Mouse (Mus musculus) midbrain, embryonic 12.5 days (tissue): ENCODE measurements around the gene Hmgn2. TPM values are rescaled to one million over a fixed set of nuclear protein-coding genes. Genes with fewer than 3 reads are reported as not detected.
"Not testable (repeated sequence)": the region's sequence is repeated elsewhere in the genome, so short reads cannot be mapped to it uniquely, and the experiment has no call there.

Experiments
- ATAC-seq: fragments of 200-750 bp; cut with Nextera tagmentation; 2 replicates; pipeline ENCODE4 v1.8.0; 2017; ENCODE audit warnings: low read depth, moderate TSS enrichment, moderate library complexity; ENCODE audit not compliant: low FRiP score
- H3K27ac ChIP-seq: fragments of 300-500 bp; sonication (generic); replicated peaks from 2 replicates; pipeline ENCODE4 v1.5.1; 2016; ENCODE audit warnings: mild to moderate bottlenecking
- H3K27me3 ChIP-seq: fragments of 300-500 bp; sonication (generic); 2 replicates; pipeline ENCODE4 v1.6.1; 2016; ENCODE audit warnings: mild to moderate bottlenecking
- H3K36me3 ChIP-seq: fragments of 300-500 bp; sonication (generic); 2 replicates; pipeline ENCODE4 v1.6.1; 2016
- H3K4me1 ChIP-seq: fragments of 300-500 bp; sonication (generic); 2 replicates; pipeline ENCODE4 v1.6.1; 2016
- H3K4me2 ChIP-seq: fragments of 300-500 bp; sonication (generic); replicated peaks from 2 replicates; pipeline ENCODE4 v1.6.1; 2016; ENCODE audit warnings: mild to moderate bottlenecking, moderate library complexity
- H3K4me3 ChIP-seq: fragments of 300-500 bp; sonication (generic); 2 replicates; pipeline ENCODE4 v1.5.1; 2016; ENCODE audit warnings: mild to moderate bottlenecking
- H3K9ac ChIP-seq: fragments of 300-500 bp; sonication (generic); replicated peaks from 2 replicates; pipeline ENCODE4 v1.6.1; 2016; ENCODE audit warnings: mild to moderate bottlenecking, moderate library complexity
- H3K9me3 ChIP-seq: fragments of 300-500 bp; sonication (generic); 2 replicates; pipeline ENCODE4 v1.6.1; 2016; ENCODE audit warnings: mild to moderate bottlenecking
- WGBS: fragments of 180-500 bp; shearing (Covaris S2); methylation state at CpG from one replicate; pipeline ENCODE4 v1.1.7; 2016; 5-methylcytosine and 5-hydroxymethylcytosine counted together
- polyA plus RNA-seq: library from polyadenylated mRNA; unstranded; fragments of >200 nt; fragmentation: Nextera tagmentation; extraction: Ambion mirVana; gene quantifications from 2 replicates; pipeline ENCODE4 v1.2.1, GENCODE M21; 2016

The Hmgn2 gene
- polyA plus RNA-seq, 1 experiment from 2014 or later, result 3,059 TPM

GRCm38 (mm10) chr4:133941576-133941975 lies 26.9 kb downstream of the Hmgn2 start:
- WGBS, result 62% methylated on average over 3 of the region's 3 CpGs
- no peak for ATAC-seq
- H3K9me3 ChIP-seq, result 0 out of 2 replicates have a peak, but pooled peaks cover 2% of the 10 kb centered on the region
- no peaks in the 10 kb centered on the region for H3K36me3 ChIP-seq
- H3K4me2 ChIP-seq, result no peak overlapping the region
- H3K27ac ChIP-seq, result no peak overlapping the region
- no peaks in the 10 kb centered on the region for H3K4me1 ChIP-seq
- H3K4me3 ChIP-seq, result no peak overlapping the region
- no peaks in the 10 kb centered on the region for H3K27me3 ChIP-seq
- H3K9ac ChIP-seq, result no peak overlapping the region

- 86% methylated on average over 13 of the region's 13 CpGs for WGBS
- H3K4me1 ChIP-seq, result no peaks in the 10 kb centered on the region
- ATAC-seq, result no peak
- no peak overlapping the region for H3K4me2 ChIP-seq
- H3K9ac ChIP-seq, result no peak overlapping the region
- no peaks in the 10 kb centered on the region for H3K27me3 ChIP-seq
- no peaks in the 10 kb centered on the region for H3K36me3 ChIP-seq
- H3K4me3 ChIP-seq, result no peak overlapping the region
- H3K27ac ChIP-seq, result no peak overlapping the region
- H3K9me3 ChIP-seq, result 0 out of 2 replicates have a peak, but pooled peaks cover 2% of the 10 kb centered on the region
Observed at GRCm38 (mm10) chr4:133940386-133941260, 27.8 kb downstream of the Hmgn2 start.

- no peaks in the 10 kb centered on the region for H3K4me1 ChIP-seq
- no peaks in the 10 kb centered on the region for H3K27me3 ChIP-seq
- no peaks in the 10 kb centered on the region for H3K9me3 ChIP-seq
- H3K36me3 ChIP-seq, result no peaks in the 10 kb centered on the region
- no peak overlapping the region for H3K4me2 ChIP-seq
- no peak for ATAC-seq
- no peak overlapping the region for H3K9ac ChIP-seq
- 71% methylated on average over 2 of the region's 2 CpGs for WGBS
- no peak overlapping the region for H3K27ac ChIP-seq
- no peak overlapping the region for H3K4me3 ChIP-seq
Observed at GRCm38 (mm10) chr4:133938077-133938476, 30.4 kb downstream of the Hmgn2 start.

- H3K36me3 ChIP-seq, result no peaks in the 10 kb centered on the region
- 81% methylated on average over 3 of the region's 3 CpGs for whole genome bisulfite sequencing
- H3K4me2 ChIP-seq, result no peak overlapping the region
- H3K9me3 ChIP-seq, result no peaks in the 10 kb centered on the region
- H3K4me3 ChIP-seq, result no peak overlapping the region
- no peak overlapping the region for H3K27ac ChIP-seq
- ATAC-seq, result no peak
- H3K4me1 ChIP-seq, result no peaks in the 10 kb centered on the region
- H3K27me3 ChIP-seq, result no peaks in the 10 kb centered on the region
- no peak overlapping the region for H3K9ac ChIP-seq
Observed at GRCm38 (mm10) chr4:133931785-133932184, 36.7 kb downstream of the Hmgn2 start.

- ATAC-seq, result no peak
- Histone ChIP-seq H3K27ac (no peak overlapping the region), H3K4me3 (no peak overlapping the region), H3K9ac (no peak overlapping the region), H3K27me3 (no peaks in the 10 kb centered on the region), H3K4me1 (no peaks in the 10 kb centered on the region), H3K9me3 (no peaks in the 10 kb centered on the region), H3K36me3 (no peaks in the 10 kb centered on the region), H3K4me2 (no peak overlapping the region)
- WGBS, result 17% methylated on average over 10 of the region's 10 CpGs
Observed at GRCm38 (mm10) chr4:133931349-133931748, 37.1 kb downstream of the Hmgn2 start.

- Histone ChIP-seq H3K36me3 (no peaks in the 10 kb centered on the region), H3K9ac (no peak overlapping the region), H3K27me3 (no peaks in the 10 kb centered on the region), H3K4me3 (no peak overlapping the region), H3K4me2 (no peak overlapping the region), H3K9me3 (no peaks in the 10 kb centered on the region), H3K27ac (no peak overlapping the region), H3K4me1 (no peaks in the 10 kb centered on the region)
- ATAC-seq, result no peak
- 60% methylated on average over 7 of the region's 7 CpGs for WGBS
Observed at GRCm38 (mm10) chr4:133929278-133929670, 39.2 kb downstream of the Hmgn2 start.

GRCm38 (mm10) chr4:133928576-133929277 lies 39.7 kb downstream of the Hmgn2 start:
- Histone ChIP-seq H3K4me2 (no peak overlapping the region), H3K9me3 (no peaks in the 10 kb centered on the region), H3K27me3 (no peaks in the 10 kb centered on the region), H3K27ac (no peak overlapping the region), H3K9ac (no peak overlapping the region), H3K36me3 (no peaks in the 10 kb centered on the region), H3K4me3 (no peak overlapping the region), H3K4me1 (no peaks in the 10 kb centered on the region)
- 63% methylated on average over 15 of the region's 15 CpGs for WGBS
- no peak for ATAC-seq

GRCm38 (mm10) chr4:133925204-133925603 lies 43.2 kb downstream of the Hmgn2 start:
- no peak for ATAC-seq
- H3K9ac ChIP-seq, result no peak overlapping the region
- H3K9me3 ChIP-seq, result no peaks in the 10 kb centered on the region
- H3K4me3 ChIP-seq, result no peak overlapping the region
- WGBS, result 88% methylated on average over 4 of the region's 4 CpGs
- H3K27me3 ChIP-seq, result no peaks in the 10 kb centered on the region
- no peaks in the 10 kb centered on the region for H3K36me3 ChIP-seq
- H3K4me1 ChIP-seq, result no peaks in the 10 kb centered on the region
- no peak overlapping the region for H3K4me2 ChIP-seq
- H3K27ac ChIP-seq, result no peak overlapping the region

GRCm38 (mm10) chr4:133923743-133924142 lies 44.7 kb downstream of the Hmgn2 start:
- Histone ChIP-seq H3K27me3 (no peaks in the 10 kb centered on the region), H3K4me2 (no peak overlapping the region), H3K4me1 (no peaks in the 10 kb centered on the region), H3K36me3 (no peaks in the 10 kb centered on the region), H3K4me3 (no peak overlapping the region), H3K9me3 (no peaks in the 10 kb centered on the region), H3K9ac (no peak overlapping the region), H3K27ac (no peak overlapping the region)
- WGBS, result 93% methylated on average over 5 of the region's 5 CpGs
- ATAC-seq, result no peak

- not testable (repeated sequence) for H3K27me3 ChIP-seq, H3K9ac ChIP-seq, H3K4me1 ChIP-seq, H3K9me3 ChIP-seq, ATAC-seq, H3K4me2 ChIP-seq, H3K27ac ChIP-seq, H3K4me3 ChIP-seq, H3K36me3 ChIP-seq
- 87% methylated on average over 23 of the region's 23 CpGs for WGBS
Observed at GRCm38 (mm10) chr4:133918093-133918825, 50.2 kb downstream of the Hmgn2 start.
